Mouse (Mus musculus) thymus, adult 2 months (tissue): Measurements from ENCODE around the gene Plau. TPM values are rescaled to one million over a fixed set of nuclear protein-coding genes. Genes with fewer than 3 reads are reported as not detected.

Experiments
- DNase-seq: peaks from one replicate; pipeline ENCODE4 v3.0.0; 2021
- H3K27ac ChIP-seq: fragments of 200-500 bp; 2 replicates; pipeline ENCODE4 v1.5.1; 2012; ENCODE audit warnings: low read length, control low read depth; ENCODE audit not compliant: control insufficient read depth, insufficient read depth
- H3K27me3 ChIP-seq: fragments of 200-500 bp; 2 replicates; pipeline ENCODE4 v1.6.1; 2012; ENCODE audit warnings: mild to moderate bottlenecking, low read length, moderate library complexity, mixed read lengths; ENCODE audit not compliant: control insufficient read depth, insufficient read depth
- H3K36me3 ChIP-seq: fragments of 200-500 bp; 2 replicates; pipeline ENCODE4 v1.6.1; 2012; ENCODE audit warnings: mild to moderate bottlenecking, low read length, moderate library complexity; ENCODE audit not compliant: control insufficient read depth, insufficient read depth
- H3K4me1 ChIP-seq: fragments of 200-500 bp; replicated peaks from 2 replicates; pipeline ENCODE4 v1.6.1; 2012; ENCODE audit warnings: low read length; ENCODE audit not compliant: control insufficient read depth, insufficient read depth
- H3K4me3 ChIP-seq: fragments of 200-500 bp; 2 replicates; pipeline ENCODE4 v1.5.1; 2012; ENCODE audit warnings: mild to moderate bottlenecking, low read length, control low read depth, moderate library complexity; ENCODE audit not compliant: control insufficient read depth, insufficient read depth
- CTCF ChIP-seq: fragments of 200-500 bp; IDR thresholded peaks from 2 replicates; pipeline ENCODE4 v1.5.1; 2012; ENCODE audit warnings: mild to moderate bottlenecking, control low read depth, low read length, moderate library complexity, borderline replicate concordance; ENCODE audit not compliant: control insufficient read depth, poor library complexity, insufficient read depth; ENCODE audit errors: extremely low read depth
- POLR2A ChIP-seq: fragments of 200-500 bp; IDR thresholded peaks from 2 replicates; pipeline ENCODE4 v1.6.1; 2012; ENCODE audit warnings: mild to moderate bottlenecking, low read length, control low read depth, moderate library complexity; ENCODE audit not compliant: control insufficient read depth, poor library complexity, insufficient read depth; ENCODE audit errors: extremely low read depth
- WGBS: fragments of 180-500 bp; shearing (Covaris S2); methylation state at CpG from one replicate; pipeline ENCODE4 v1.1.7; 2018; 5-methylcytosine and 5-hydroxymethylcytosine counted together
- polyA plus RNA-seq: library from polyadenylated mRNA; depleted of rRNA; stranded (reverse); fragments of >200 nt; gene quantifications from 2 replicates; pipeline ENCODE4 v1.2.3, GENCODE M21; 2012

The Plau gene
- polyA plus RNA-seq, 1 experiment: 5.6 TPM

GRCm38 (mm10) chr14:20837681-20838080 is 1.2 kb downstream of the Plau start:
- no peak for DNase-seq
- WGBS: 96% methylated on average over 7 of the region's 7 CpGs
- H3K4me3 ChIP-seq: no peak overlapping the region

GRCm38 (mm10) chr14:20841526-20841925 is 5.1 kb downstream of the Plau start:
- H3K4me3 ChIP-seq: no peak overlapping the region
- no peak overlapping the region for H3K27ac ChIP-seq
- H3K36me3 ChIP-seq: no peaks in the 10 kb centered on the region
- H3K27me3 ChIP-seq: no peaks in the 10 kb centered on the region; the same call in 1 of the 2 replicates
- DNase-seq: no peak
- peaks cover 11% of the 10 kb centered on the region for H3K4me1 ChIP-seq
- no peak for TF ChIP-seq POLR2A
- TF ChIP-seq CTCF: no peak
- WGBS: 90% methylated on average over 2 of the region's 2 CpGs

More at GRCm38 (mm10) chr14:20837681-20838080, 1.2 kb downstream of the Plau start:
- TF ChIP-seq CTCF: no peak
- TF ChIP-seq POLR2A: no peak
- Histone ChIP-seq H3K4me1 (peaks cover 12% of the 10 kb centered on the region), H3K36me3 (no peaks in the 10 kb centered on the region), H3K27ac (no peak overlapping the region), H3K27me3 (no peaks in the 10 kb centered on the region; the same call in 1 of the 2 replicates)

DNA sequence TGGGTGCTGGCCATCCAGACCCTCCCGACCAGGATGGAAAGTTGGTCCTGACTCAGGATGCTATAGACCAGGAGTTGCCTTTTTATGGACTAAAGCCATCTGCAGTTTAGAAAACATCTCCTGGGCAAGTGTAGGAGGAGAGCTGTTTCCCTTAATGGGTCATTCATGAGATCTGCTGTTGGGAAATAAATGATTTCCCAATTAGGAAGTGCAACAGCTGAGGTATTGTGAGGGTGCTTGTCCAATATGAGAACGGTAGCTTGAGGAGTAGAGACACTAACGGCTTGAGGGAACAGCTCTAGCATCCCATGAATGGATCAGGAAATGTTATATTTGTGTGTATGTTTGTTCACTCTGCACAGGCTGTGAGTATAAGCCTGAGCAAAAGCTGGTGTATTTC is 6.2 kb downstream of the Plau start:
- TF ChIP-seq CTCF (no peak), POLR2A (no peak)
- no peak for DNase-seq
- H3K36me3 ChIP-seq: no peaks in the 10 kb centered on the region
- WGBS: 94% methylated on average over 3 of the region's 3 CpGs
- H3K27me3 ChIP-seq: no peaks in the 10 kb centered on the region
- H3K4me1 ChIP-seq: peaks cover 5% of the 10 kb centered on the region; the same call in 1 of the 2 replicates
- H3K4me3 ChIP-seq: no peak overlapping the region
- no peak overlapping the region for H3K27ac ChIP-seq

DNA sequence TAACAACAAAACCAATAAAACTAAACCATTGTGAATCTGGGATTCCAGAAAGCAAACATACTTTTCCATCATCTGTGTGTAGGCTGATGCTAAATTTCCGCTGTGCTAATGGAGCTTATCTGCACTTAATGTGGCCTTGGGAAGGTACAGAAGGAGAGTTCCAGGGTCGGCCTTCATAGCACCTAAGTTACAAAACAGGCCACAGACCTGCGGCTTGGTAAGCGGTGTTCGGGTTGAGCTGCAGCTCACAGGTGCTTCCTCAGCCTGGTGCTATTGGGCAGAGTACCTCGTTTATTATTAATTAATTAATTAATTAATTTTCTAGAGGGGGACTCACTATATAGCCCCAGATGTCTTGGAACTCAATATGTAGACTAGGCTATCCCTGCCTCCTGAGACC is 7.7 kb downstream of the Plau start:
- H3K4me3 ChIP-seq: no peak overlapping the region
- H3K27me3 ChIP-seq: no peaks in the 10 kb centered on the region
- H3K27ac ChIP-seq: no peak overlapping the region
- WGBS: 91% methylated on average over 6 of the region's 6 CpGs
- peaks cover 5% of the 10 kb centered on the region; the same call in 1 of the 2 replicates for H3K4me1 ChIP-seq
- no peak for TF ChIP-seq CTCF
- TF ChIP-seq POLR2A: no peak
- H3K36me3 ChIP-seq: no peaks in the 10 kb centered on the region
- no peak for DNase-seq

DNA sequence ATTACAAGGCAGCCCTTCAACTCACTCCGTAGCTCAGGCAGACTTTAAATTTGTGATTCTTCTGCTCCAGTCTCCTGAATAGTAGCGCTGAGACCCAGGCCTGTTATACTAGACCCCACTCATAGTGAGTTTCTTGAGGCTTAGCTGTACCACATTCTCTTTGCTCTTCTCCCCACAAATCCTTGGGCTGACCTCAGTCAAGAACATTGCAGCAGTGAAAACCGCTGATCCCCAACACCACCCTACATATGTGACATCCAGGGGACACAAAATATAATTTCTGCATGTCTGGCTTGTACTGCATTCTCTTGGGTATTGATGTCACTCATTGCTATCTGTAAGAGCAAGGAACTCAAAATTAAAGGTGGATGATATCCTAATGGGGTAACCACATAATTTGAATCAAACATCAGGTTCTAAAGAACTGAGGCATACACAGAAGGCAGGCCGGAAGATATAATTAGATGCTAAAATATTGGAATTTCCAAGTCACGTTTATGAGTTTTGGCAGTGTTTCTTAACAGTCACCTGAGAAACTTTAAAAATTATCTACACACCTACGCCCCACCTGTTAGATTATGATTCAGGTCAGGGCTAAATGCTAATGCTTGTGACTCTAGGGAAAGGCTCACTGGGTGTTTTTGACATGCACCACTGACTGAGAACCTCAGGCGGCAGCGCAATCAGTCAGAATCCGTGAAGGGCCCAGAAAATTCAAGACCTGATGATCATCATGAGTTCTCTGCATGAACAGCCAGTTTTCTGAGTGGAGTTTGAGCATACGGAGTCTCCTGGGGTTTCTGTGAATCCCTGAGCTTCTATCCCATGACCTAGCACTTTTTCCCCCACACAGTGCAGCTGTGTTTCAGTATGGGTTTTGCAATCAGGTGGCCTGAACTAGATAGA is 8.5 kb downstream of the Plau start:
- TF ChIP-seq POLR2A (no peak), CTCF (no peak)
- H3K4me3 ChIP-seq: no peak overlapping the region
- H3K27ac ChIP-seq: no peak overlapping the region
- no peak for DNase-seq
- 90% methylated on average over 10 of the region's 10 CpGs for WGBS
- peaks cover 5% of the 10 kb centered on the region; the same call in 1 of the 2 replicates for H3K4me1 ChIP-seq
- no peaks in the 10 kb centered on the region for H3K36me3 ChIP-seq
- no peaks in the 10 kb centered on the region for H3K27me3 ChIP-seq

DNA sequence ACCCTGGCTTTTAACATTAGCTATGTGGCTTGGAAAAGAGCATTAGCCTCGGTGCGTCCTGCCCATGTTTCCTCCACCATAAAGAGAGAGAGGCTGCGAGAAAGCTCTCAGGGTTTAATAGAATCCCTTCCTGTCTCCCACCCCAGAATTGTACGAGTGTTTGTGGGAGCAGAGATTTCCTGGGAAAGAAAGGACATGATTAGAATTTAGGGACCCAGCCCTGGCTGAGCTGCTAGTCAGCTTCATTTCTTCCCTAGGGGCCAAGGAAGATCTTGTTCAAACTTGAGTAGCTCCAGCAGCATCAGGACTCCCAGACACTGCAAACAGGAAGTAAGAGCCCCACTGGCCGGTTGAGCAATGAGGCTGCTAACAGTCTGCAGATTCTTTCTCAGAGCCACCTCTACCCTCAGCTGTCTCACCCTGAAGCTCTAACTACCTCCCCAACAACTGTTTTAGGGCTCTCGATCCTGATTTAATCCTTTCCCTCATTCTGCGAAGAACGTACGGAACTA is 9.2 kb downstream of the Plau start:
- WGBS: 31% methylated on average over 9 of the region's 9 CpGs
- H3K27me3 ChIP-seq: no peaks in the 10 kb centered on the region
- TF ChIP-seq CTCF: no peak
- no peak for TF ChIP-seq POLR2A
- peaks cover 5% of the 10 kb centered on the region; the same call in 1 of the 2 replicates for H3K4me1 ChIP-seq
- H3K36me3 ChIP-seq: no peaks in the 10 kb centered on the region
- no peak overlapping the region for H3K27ac ChIP-seq
- peak overlapping the region; percentile 52 for H3K4me3 ChIP-seq
- DNase-seq: peak; percentile 32
